Mouse (Mus musculus): ENCODE measurements around the gene Wdr25. TPM values are rescaled to one million over a fixed set of nuclear protein-coding genes. Genes with fewer than 3 reads are reported as not detected.

The Wdr25 gene
- polyA plus RNA-seq, 1 experiment from 2014 or later: 9.1 TPM

DNA sequence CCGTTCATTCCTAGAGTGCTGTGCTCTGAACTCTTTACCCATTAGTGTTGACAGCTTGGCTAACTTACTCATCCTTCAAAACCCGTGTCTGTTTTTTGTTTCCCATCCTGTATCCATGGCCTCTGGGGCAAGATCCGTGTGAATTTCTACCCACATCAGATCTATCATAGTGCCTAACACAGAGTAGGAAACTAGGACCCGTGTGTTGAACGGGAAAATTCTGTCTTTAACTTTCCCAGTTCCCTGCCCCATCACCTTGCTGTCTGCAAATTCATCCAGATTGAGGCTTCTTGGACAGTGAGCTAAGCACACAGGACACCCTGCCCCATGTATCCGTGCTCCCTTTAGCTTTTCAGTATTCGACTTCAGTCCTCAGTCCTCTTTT, 993 bp downstream of the Wdr25 start:
- no peak for DNase-seq (ENCODE audit: low spot score)

DNA sequence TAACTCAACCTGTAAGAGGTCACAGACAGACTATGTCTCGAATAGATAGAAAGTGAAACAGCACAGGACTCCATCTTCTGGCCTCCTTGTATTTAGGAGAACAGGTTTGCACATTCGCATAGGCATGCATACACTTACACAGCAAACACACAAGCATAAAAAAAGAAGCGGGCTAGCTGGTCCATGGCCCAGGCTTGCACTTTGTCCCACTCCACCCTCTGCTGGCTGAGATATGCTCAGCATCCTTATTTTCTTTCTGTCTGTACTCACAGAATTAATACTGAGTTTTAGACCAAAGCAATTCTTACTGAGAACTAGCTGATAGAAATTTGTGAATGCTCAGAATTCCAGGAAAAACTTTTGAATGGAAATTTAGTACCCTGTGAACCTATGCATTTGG, 2.6 kb downstream of the Wdr25 start:
- peak; percentile 33 for DNase-seq (ENCODE audit: low spot score)

DNA sequence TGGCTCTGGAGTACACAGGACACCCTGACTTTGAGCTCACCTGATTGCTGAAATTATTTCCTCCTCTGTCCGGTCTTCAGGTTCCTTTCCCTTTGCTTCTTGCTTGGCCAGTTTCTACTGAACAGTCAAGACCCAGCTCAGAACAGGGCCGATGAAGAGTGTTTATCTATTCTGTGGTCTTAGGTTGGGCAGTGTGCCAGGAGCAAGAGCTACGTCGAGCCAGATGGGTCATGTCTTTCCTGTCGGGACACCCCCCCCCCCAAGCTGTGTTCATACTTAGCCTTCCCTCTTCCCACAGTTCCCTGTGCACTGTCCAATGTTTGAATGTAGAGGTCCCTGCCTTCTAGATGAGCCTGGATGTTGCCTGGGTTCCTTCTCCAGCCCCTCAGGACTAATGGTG, 7.9 kb downstream of the Wdr25 start:
- DNase-seq (ENCODE audit: low spot score): no peak

DNA sequence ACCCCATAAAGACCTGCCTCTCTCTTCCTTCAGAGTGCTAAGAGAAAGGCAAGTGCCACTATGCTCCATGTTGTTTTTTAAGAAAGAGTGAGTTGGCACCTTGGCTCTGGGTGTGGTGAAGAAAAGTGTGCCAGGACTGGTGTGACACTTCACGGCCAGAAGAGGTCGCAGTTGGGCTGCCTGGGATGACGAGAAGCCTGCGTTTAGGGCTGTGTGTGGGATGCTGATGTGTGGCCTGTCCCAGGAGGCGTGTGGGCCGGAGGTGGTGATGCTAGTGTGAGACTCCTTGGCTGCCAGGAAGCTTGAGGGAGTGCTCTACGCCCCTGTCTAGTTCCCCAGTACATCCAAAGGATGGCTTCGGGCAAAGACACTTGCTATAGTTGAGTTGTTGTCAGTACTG, 9.5 kb downstream of the Wdr25 start:
- peak; percentile 66 for DNase-seq (ENCODE audit: low spot score)

DNA sequence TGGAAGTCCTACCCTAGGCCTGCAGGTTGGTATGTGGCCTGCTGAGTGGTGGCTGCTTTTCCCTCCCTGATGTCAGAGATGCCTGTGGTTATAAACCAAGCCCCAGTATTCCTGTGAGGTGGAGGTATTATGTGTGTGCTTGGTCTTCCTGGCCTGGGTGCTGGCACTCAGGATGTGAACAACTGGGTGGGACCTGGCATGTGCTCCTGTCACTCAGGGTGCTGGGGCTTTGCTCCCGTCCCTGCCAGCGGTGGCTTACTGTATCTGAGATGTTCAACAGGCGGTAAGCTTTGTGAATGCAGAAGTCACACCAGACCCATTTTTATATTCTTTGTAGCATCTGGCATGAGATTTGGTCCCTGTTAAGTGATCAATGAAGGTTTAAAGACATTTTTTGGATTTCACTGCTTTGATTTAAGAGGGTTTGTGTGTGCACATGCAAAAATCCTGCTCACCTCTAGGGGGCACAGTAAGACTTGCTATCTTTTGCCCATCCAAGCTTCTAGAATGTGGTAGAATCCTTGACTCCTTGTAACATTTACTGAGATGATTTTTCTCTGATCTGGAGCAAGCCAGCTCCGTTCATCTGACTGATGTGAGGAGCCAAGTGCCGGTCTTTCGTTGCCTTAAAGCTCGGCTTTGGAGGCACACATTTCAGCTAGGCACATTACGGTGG, 10.3 kb downstream of the Wdr25 start:
- peak; percentile 70 for DNase-seq (ENCODE audit: low spot score)

DNA sequence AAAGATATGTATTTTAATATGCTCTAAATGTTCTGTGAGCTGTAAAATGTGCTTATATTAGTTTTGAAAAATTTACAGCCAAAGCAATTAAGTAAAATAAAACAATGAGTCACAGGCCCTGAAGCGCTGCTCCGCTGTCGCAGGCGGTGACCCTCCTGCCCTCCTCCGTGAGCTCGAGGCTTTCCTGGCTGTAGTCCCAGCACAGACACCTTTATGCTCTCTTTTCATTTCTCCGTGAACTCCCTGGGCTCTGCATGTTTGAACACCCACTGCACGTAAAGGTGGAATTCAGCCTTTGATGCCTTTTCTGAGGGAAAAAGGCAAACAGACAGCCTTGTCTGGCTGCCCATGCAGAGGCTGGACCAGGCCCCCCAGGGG, 10.8 kb downstream of the Wdr25 start:
- DNase-seq (ENCODE audit: low spot score): no peak

DNA sequence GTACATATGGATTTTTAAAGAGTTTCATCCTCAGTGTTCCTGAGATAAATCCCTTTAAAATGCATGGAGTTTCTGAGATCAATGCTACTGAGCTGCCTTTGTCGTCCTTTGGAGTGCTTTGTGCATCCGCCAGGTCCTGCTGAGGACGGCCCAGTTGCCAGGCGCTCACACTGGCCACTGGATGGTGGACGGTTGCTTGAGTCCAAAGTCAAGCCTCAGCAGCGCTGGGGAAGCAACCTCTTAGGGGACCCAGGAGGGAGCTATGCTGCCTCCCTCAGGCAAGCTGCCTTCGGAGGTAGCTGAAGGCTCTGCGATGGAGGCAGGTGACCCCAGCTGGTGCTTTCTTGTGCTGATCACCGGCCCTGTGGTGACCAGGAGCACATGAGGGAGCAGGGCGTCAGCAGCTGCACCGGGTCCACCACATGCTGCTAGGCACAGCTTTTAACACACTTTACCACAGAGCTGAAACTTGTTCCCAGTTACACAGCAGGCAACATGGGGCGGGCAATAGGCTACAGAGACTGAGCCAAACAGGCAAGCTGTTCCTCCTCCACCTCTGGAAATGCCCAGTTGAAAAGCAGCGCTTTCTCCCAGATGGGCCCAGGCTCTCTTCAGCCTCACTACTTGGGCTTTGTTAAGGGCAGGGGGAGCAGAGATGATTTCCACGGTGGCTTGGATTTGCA, 12.3 kb downstream of the Wdr25 start:
- DNase-seq (ENCODE audit: low spot score): no peak

DNA sequence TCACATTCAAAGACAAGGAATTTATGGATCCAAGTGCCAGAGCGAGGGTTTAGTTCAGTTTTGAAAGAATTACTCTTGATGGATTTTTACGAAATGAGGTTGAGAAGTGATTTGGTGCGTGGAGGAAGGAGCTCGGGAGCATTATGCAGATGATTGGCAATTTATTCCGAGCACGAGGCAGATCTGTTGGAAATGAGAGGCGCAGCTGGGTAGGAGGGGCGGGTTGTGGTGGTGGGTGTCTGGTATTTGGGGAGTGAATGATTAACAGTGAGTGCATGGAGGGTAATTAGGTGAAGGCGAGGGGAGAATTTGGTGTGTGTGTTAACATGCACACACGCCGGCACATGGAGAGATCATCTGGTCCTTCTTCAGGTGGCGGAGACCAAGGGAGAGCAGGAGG, 13.0 kb downstream of the Wdr25 start:
- no peak for DNase-seq (ENCODE audit: low spot score)

DNA sequence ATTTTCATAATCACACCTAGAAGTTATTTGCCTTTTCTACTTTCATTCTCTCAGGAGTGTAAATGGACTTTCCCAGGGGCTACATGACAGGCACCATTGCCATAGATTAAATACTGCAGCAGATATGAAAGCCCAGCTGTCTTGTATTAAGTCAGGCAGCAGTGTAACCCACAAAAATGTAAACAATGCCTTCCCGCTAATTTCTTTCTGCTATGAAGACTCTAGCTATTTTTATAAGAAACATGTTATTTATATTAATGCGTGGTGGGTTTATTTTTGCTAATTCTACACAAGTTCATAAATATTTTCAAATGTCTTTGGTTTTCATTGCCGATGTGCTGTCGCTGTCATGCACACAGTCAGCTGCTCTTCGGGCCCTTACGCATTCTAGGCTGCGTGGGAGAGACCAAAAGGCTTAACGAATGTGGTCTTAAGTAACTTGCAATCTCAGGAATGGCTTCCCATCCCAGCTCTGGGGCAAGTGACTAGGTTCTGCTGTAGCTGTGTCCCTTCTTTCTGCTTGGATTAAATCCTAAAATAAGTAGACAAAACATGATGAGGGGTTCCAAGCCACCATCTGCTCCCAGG, 16.5 kb downstream of the Wdr25 start:
- DNase-seq (ENCODE audit: low spot score): no peak

DNA sequence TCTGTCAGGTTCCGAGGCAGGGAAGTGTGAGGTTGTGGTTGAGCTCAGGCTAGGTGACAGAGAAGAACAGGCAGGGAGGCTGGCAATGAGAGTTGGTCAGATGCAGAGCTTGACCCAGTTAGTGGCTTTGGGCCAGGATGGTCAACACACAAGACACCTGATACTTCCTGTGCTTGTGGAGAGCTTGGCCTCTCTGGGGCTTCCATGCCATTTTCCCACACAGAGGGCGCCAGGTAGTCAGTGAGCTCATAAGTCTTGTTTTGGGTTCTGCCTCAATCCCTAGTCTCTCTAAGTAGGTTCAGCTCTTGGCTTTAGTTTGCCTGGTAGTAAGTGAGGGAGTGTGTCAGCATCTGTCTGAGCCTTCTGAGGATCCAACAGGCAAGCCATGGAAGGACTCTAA, 19.0 kb downstream of the Wdr25 start:
- no peak for DNase-seq (ENCODE audit: low spot score)

DNA sequence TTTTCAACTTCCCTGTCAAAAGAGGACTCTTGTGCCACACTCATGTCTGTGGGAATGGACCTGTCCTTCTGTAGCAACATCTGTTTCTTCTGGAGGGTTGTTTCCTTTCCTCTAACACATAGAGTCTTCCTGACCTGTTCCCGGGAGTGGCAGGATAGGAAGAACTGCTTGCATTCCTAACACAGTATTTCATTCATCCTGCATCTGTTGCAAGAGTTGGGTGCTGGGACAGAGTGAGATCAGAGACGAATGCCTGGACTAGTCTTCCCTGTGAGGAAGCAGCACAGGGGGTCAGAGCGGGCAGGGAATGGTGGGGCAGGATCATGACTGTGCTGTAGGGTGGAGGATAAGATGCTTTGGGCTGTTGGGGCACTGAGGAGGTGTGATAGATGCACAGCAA, 20.8 kb downstream of the Wdr25 start:
- DNase-seq (ENCODE audit: low spot score): no peak

DNA sequence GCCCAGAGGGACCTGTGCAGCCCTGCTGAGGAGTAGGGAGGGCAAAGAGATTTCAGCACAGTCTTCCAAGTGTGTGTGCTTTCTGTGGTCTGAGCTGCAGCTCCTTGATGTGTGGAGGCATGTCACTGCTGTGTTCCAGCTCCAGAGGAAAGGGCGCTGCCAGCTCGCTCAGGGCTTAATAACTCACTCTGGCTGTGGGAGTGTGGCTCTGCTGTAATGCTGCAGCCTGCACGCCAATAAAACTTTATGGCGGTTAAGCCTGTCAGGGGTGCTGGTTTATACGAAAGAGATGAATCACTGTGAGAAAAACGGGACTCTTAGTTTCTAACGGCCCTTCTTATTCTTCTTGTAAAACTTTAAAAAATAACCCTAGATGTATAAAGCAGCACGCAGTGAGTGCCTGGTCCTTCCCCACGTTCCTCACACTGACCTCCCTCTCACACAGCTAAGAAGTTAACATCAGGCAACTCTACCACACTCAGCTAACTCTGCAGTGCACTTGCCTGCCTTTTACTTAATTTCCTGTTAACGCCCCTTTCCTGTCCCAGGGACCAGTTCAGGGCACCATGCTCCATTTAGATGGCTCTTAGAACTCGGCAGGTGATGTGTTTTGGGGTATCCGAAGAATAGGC, 21.4 kb downstream of the Wdr25 start:
- DNase-seq (ENCODE audit: low spot score): no peak

DNA sequence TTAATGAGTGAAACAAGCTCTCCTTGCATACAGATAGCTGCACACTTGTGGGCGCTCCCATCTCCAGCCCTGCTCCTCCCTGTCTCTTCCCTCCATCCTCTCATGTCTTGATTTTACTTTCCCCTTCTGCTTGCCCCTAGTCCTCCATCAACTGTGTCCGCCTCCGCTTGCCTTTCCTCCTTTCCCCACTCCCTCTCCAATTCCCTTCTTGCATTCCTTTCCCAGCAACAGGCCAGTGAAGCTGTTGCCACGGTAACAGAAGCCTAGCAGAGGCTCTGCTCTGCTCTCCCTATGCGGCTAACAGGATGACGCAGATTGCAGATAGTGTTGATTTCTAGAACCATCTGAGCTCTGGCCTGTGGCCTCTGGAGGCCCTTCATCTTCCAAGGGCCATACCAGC, 22.5 kb downstream of the Wdr25 start:
- DNase-seq (ENCODE audit: low spot score): no peak

DNA sequence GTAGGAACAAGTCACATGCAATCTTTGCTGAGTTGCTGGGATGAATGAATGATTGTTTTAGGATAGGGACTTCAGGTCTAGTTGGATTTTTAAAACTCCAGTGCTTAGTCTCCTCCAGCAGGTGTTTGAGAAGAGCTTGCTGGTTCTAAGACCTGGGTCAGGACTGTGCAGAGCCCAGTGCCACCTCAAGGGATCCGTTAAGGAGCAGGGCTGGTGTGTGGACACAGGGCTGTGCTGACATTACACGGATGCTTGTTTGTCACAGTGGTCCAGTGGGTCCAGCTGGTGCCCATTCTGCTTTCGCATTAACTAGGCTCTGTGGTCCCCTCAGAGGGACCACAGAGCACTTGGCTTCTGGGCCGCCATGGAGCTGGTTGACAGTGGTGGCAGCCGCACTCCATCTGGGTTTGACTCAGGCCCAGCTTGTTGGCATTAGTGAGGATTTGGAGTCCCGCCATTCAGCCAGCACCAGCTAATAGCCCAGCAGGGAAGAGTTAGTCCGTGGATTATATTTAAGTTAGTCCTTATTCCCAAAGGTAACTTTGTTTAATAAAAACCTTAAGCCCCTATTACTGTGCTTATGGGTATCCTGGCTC, 23.1 kb downstream of the Wdr25 start:
- DNase-seq (ENCODE audit: low spot score): no peak

DNA sequence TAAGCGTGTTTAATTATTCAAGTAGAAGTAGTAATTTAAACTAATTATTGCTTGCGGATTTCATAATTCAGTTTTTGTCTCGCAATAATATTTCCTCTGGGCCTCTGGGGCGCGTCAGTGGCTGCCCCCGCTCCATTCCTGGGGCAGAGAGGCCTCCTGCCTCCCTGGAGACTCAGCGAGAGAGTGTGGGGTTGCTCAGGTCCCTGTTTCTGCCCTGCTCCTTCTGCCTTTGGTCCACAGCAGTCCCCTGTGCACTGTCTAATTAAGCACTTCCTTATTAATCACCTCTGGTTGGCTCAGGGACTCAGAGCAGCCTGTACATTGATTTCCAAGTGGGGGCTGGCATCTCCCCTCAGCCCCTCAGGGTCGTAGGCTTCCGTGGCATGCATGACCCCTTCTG, 24.1 kb downstream of the Wdr25 start:
- no peak for DNase-seq (ENCODE audit: low spot score)

DNA sequence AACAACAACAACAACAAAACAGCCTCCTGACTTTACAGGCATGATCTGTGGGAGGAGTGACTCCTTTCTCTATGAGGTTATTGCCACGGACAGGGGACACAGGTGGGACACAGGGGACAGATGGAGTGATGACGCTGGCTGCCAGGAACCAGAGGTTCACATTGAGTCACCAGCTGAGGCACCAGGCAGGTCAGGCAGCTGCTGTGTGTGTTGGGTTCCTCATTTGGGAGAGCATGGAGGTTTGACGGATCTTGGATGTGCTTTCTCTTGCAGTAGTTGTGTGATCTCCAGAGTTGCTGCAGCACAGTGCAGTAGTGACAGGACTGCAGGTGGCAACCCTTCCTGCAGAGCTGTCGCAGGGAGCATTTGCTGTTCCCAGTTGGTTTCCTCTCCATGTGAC, 25.3 kb downstream of the Wdr25 start:
- DNase-seq (ENCODE audit: low spot score): no peak

DNA sequence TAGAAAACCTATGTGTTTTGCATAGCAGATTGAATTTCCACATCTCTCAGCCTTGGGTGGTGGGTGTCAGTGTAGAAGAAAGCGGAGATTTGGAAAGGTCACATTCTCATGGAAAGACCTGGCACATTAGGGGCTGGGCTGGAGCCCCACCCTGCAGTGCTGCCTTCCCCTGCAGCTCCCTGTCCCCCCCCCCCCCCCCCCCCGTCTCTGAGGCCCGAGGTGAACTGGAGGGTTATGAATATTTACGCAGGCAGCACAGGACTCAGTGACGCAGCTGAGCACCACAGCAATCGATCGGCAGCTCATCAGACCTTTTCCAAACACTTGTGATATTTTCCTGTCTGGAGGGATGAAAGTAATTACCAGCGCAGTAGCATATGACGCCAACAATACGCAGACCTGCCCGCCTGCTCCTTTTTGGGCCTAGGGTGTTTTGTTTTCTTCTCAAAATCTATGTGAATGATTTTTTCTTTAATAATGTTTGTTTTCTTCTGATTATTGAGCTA, 33.2 kb downstream of the Wdr25 start:
- no peak for DNase-seq (ENCODE audit: low spot score)

DNA sequence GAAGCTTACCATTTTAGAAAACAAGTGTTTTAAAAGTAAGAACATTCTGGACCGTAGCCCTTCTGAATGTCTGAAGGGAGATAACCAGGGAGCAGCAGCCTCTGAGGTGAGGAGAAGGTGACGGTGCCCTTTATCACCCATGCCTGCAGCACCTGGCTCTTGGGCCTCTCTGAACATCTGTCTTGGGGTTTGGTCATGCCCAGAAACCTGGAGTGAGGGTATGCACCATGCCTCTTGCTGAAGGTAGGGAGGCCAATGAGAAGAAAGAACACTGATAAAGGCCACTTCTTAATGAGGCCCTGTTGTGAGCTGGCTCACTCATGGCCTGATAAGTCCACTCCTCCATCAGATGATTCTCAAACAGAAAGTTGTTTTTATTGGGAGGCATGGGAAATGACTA, 34.8 kb downstream of the Wdr25 start:
- DNase-seq (ENCODE audit: low spot score): no peak

DNA sequence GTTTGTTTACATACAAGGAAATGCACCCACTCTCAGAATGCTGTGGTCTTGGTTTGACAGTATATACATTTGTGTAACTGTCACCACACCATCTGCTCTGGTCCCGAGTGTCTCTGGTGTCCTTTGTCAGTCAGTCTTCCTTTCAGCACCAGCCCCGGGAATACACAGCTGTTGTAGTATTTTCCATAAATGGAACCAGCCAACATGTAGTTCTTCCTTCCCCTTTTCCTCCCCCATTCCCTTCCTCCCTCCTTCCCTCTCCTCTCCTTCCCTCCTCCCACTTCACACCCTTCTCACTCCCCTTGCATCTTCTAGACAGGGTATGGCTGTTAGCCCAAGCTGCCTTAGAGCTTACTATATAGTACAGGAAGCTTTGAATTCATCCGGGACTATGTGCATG, 36.0 kb downstream of the Wdr25 start:
- DNase-seq (ENCODE audit: low spot score): no peak

DNA sequence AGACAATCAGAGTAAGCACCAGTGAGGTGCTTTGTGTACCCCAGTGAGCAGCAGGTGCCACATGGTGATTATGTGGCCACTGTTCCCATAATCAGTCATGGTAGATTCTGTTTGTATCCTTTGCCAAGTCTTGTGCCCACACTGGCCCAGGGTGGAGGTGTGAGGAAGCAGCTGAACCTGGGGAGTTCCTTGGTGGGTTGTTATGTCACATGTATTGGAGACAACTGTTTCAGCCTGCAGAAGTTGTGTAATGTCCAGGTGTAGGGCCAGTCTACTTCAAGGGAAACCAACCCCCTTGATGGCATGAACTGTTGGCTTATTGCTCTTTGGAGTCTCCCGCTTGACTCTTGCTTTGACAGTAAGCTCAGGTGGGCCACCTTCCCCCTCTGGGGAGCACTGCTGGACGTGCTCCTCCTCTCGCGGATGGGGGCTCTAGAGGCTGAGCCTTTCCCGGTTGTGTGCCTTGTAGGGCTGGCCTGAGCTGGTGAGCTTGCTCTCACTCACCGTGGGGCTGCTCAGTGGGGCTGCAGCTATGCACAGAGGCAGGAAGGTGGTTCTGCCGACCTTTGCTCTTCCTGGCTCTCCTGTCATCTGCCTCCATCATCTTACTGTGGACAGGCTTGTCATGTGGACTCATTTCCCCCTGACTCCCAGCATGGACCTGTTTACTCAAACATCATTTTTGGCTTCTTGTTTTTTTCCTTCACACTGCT, 38.1 kb downstream of the Wdr25 start:
- DNase-seq (ENCODE audit: low spot score): no peak

DNA sequence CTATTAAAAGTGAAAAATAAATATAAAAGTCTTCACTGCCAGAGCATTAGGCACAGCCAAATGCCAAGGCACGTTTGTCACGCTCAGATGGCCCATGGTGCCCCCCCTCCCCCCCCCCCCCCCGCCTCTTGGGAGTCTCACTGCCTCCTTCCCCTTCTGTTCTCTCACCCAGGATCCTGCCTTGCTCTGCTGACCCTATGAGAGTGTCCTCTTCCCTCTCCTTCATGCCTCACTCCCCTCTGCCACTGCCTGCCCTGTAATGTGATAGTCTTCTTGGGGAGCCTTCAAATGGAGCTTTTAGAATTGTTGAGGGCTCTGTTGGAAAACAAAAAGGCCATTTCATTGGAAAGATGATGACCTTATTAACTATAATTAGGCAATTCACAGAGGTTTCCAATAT, 38.7 kb downstream of the Wdr25 start:
- DNase-seq (ENCODE audit: low spot score): no peak
